Mouse (Mus musculus): ENCODE measurements around the gene Spz1.

DNA sequence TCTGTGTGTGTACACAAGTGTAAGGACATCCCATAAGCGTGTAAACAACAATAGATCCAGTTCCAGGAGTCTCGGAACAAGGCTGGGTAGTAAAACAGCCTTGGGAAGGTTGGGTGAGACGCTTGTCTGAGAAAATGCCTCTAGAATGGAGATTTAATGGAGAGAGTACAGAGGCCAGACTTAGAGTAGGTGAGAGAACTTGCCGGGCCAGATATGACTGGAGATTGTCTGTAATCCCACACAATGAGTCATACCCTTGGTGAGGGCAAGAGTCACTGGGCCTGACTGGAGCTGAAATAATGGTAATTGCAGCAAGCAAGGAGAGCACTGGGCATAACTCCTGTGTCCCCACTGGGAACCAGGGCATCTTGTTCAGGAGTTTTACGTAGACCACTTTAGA lies 37.1 kb upstream of the Spz1 start:
- no peak for TF ChIP-seq CTCF (IDR thresholded peaks at IDR 0.05; ENCODE audit: low read depth)
- no peak for TF ChIP-seq EP300 (IDR thresholded peaks at IDR 0.05; ENCODE audit: low read depth)
